ENCODE assay signal across 8 mouse cellular contexts in genomic region chr2:157434497-157434896, GRCm38 (mm10). TPM values are rescaled to one million over a fixed set of nuclear protein-coding genes. Genes with fewer than 3 reads are reported as not detected.
DNase-seq lines count a peak whose midpoint lies in the region; ATAC-seq and TF ChIP-seq lines count a peak whose summit lies in the region.

No protein-coding gene starts in this region.

- ATAC-seq in forebrain, embryonic 12.5 days (ENCODE audit: low FRiP score), result no peak; the same call in 1 of the 2 replicates
- ATAC-seq in kidney, embryonic 15.5 days (replicated peaks; ENCODE audit: low FRiP score), result peak; percentile 45

- no peak for TF ChIP-seq CTCF in lung, adult 2 months (IDR thresholded peaks at IDR 0.05; ENCODE audit: insufficient read depth, low read length)

- H3K36me3 ChIP-seq in forebrain, embryonic 12.5 days (replicated peaks), result peaks cover 45% of the 10 kb centered on the region
- peaks cover 26% of the 10 kb centered on the region for H3K36me3 ChIP-seq in kidney, embryonic 15.5 days

- WGBS in lung, adult 2 months, result 50% methylated on average over 6 of the region's 6 CpGs
- WGBS in forebrain, embryonic 12.5 days, result 20% methylated on average over 6 of the region's 6 CpGs
- WGBS in kidney, embryonic 15.5 days, result 30% methylated on average over 6 of the region's 6 CpGs

- no peaks in the 10 kb centered on the region for H3K27me3 ChIP-seq in forebrain, embryonic 12.5 days
- no peaks in the 10 kb centered on the region for H3K27me3 ChIP-seq in kidney, embryonic 15.5 days

- peak; percentile 54 to 70 for DNase-seq in lung, adult 18-20 months
- no peak for DNase-seq in lung, adult 2 months
- DNase-seq in lung, postnatal 10 days, result peak; percentile 86
- peak; percentile 87 to 91 for DNase-seq in urinary bladder, adult 18-20 months (ENCODE audit: low spot score in 2 of 2)
- no peak for DNase-seq in adrenal gland, postnatal 36 days
- DNase-seq in spleen, postnatal 10 days (ENCODE audit: low spot score in 2 of 2), result no peak

- H3K4me2 ChIP-seq in forebrain, embryonic 12.5 days, result no peak overlapping the region; the same call in 1 of the 2 replicates
- H3K4me2 ChIP-seq in kidney, embryonic 15.5 days, result no peak overlapping the region; the same call in 1 of the 2 replicates

- H3K9me3 ChIP-seq in forebrain, embryonic 12.5 days, result no peaks in the 10 kb centered on the region
- H3K9me3 ChIP-seq in kidney, embryonic 15.5 days (replicated peaks), result no peaks in the 10 kb centered on the region

- H3K4me3 ChIP-seq in lung, adult 2 months (replicated peaks; ENCODE audit: extremely low read depth, low read depth, low read length), result no peak overlapping the region
- H3K4me3 ChIP-seq in forebrain, embryonic 12.5 days (replicated peaks), result no peak overlapping the region
- no peak overlapping the region for H3K4me3 ChIP-seq in kidney, embryonic 15.5 days (replicated peaks)

- H3K4me1 ChIP-seq in lung, adult 2 months (ENCODE audit: control insufficient read depth, insufficient read depth, low read length), result peaks cover 10% of the 10 kb centered on the region
- H3K4me1 ChIP-seq in forebrain, embryonic 12.5 days, result peaks cover 62% of the 10 kb centered on the region
- peaks cover 70% of the 10 kb centered on the region for H3K4me1 ChIP-seq in kidney, embryonic 15.5 days

- H3K27ac ChIP-seq in forebrain, embryonic 12.5 days, result peak overlapping the region; percentile 69
- H3K27ac ChIP-seq in kidney, embryonic 15.5 days, result peak overlapping the region; percentile 83

- no peak for TF ChIP-seq POLR2A in lung, adult 2 months (IDR thresholded peaks at IDR 0.05; ENCODE audit: borderline replicate concordance, extremely low read depth, low read depth, low read length)

- H3K9ac ChIP-seq in forebrain, embryonic 12.5 days, result no peak overlapping the region; the same call in 1 of the 2 replicates
- no peak overlapping the region for H3K9ac ChIP-seq in kidney, embryonic 15.5 days

RNA-seq across cellular contexts. Expression of gene Src, which starts 16.3 kb away (rescaled TPM):
- 59.8 and 62.3 TPM in 2 replicates for polyA plus RNA-seq in lung, adult 2 months (2012; rRNA removed)
- 35.1 and 38.0 TPM in 2 replicates for polyA plus RNA-seq in forebrain, embryonic 12.5 days (2016; fragmentation: Nextera tagmentation; extraction: Ambion mirVana)
- 17.6 and 18.2 TPM in 2 replicates for polyA plus RNA-seq in kidney, embryonic 15.5 days (2015; fragmentation: Nextera tagmentation; extraction: Ambion mirVana)
- total RNA-seq in adrenal gland, postnatal 36 days (2021), result 10 to 100 TPM; 17.7 to 18.0 TPM

Comparison
In these comparisons a context has a peak if more than half of its experiments do, and no peak if none do; other contexts are left out.
1. DNase-seq: peak in lung, adult 18-20 months (2 of 2), lung, postnatal 10 days (single experiment) and urinary bladder, adult 18-20 months (2 of 2); none in lung, adult 2 months (single experiment), adrenal gland, postnatal 36 days (0 of 2) and spleen, postnatal 10 days (0 of 2).